Comparison of ENCODE assay signal across 13 mouse cellular contexts in genomic region chr2:120046486-120047310, GRCm38 (mm10). TPM values are rescaled to one million over a fixed set of nuclear protein-coding genes. Genes with fewer than 3 reads are reported as not detected.
DNase-seq lines count a peak whose midpoint lies in the region; ATAC-seq and TF ChIP-seq lines count a peak whose summit lies in the region.
"Had no signal": no experiment of that assay in that cellular context is flagged by ENCODE, and none has a peak within 500 bp of the region (broad histone marks: within the 10 kb centered on the region; RNA-seq: fewer than 3 reads in every experiment).

No protein-coding gene starts in this region.

- DNase-seq in kidney, postnatal 4 days: peak; percentile 34 to 48
- peak; percentile 52 to 70 for DNase-seq in frontal cortex, adult 2 months (ENCODE audit: extremely low spot score in 1 of 2, low spot score in 1 of 2)
- DNase-seq in right cerebral cortex, postnatal 25 days: peak; percentile 55
- no peak for DNase-seq in midbrain, embryonic 10.5 days (ENCODE audit: low spot score)
- DNase-seq in urinary bladder, postnatal 4 days (ENCODE audit: low spot score in 2 of 2): no peak
- no peak for DNase-seq in urinary bladder, postnatal 36 days (ENCODE audit: low spot score in 2 of 2)
- DNase-seq: adrenal gland, adult 2 months; heart, postnatal 36 days; lung, adult 2 months; retina, postnatal 1 day had no signal

- 52% methylated on average over 14 of the region's 14 CpGs for WGBS in kidney, embryonic 15.5 days
- WGBS in intestine, postnatal 0 days: 42% methylated on average over 14 of the region's 14 CpGs
- 76% methylated on average over 14 of the region's 14 CpGs for WGBS in midbrain, embryonic 10.5 days

- no peak for ATAC-seq in kidney, embryonic 15.5 days (replicated peaks; ENCODE audit: low FRiP score)
- ATAC-seq in intestine, postnatal 0 days: peak; percentile 84
- ATAC-seq: Patski had no signal

- H3K4me2 ChIP-seq in kidney, embryonic 15.5 days: no peak overlapping the region
- peak overlapping the region; percentile 49 for H3K4me2 ChIP-seq in intestine, postnatal 0 days (replicated peaks; ENCODE audit: low read depth)

- H3K27ac ChIP-seq in kidney, embryonic 15.5 days: no peak overlapping the region
- no peak overlapping the region for H3K27ac ChIP-seq in intestine, postnatal 0 days (ENCODE audit: low read depth, low read length)
- H3K27ac ChIP-seq in midbrain, embryonic 10.5 days (replicated peaks): no peak overlapping the region

- H3K27me3 ChIP-seq in kidney, embryonic 15.5 days: 0 out of 2 replicates have a peak, but pooled peaks cover 3% of the 10 kb centered on the region
- H3K27me3 ChIP-seq in intestine, postnatal 0 days (replicated peaks; ENCODE audit: control insufficient read depth, insufficient read depth, low read length): no peaks in the 10 kb centered on the region
- no peaks in the 10 kb centered on the region for H3K27me3 ChIP-seq in midbrain, embryonic 10.5 days (ENCODE audit: low read depth, poor library complexity, severe bottlenecking)
- H3K27me3 ChIP-seq: Patski had no signal

- H3K4me1 ChIP-seq in kidney, embryonic 15.5 days: peaks cover 18% of the 10 kb centered on the region
- H3K4me1 ChIP-seq in intestine, postnatal 0 days (replicated peaks; ENCODE audit: control insufficient read depth, insufficient read depth, low read length): no peaks in the 10 kb centered on the region
- H3K4me1 ChIP-seq in midbrain, embryonic 10.5 days: peaks cover 5% of the 10 kb centered on the region; the same call in 1 of the 2 replicates

- no peak overlapping the region for H3K9ac ChIP-seq in kidney, embryonic 15.5 days
- H3K9ac ChIP-seq in intestine, postnatal 0 days (ENCODE audit: low read depth, low read length): no peak overlapping the region

- H3K4me3 ChIP-seq in kidney, embryonic 15.5 days (replicated peaks): no peak overlapping the region
- no peak overlapping the region for H3K4me3 ChIP-seq in intestine, postnatal 0 days (ENCODE audit: low read depth, low read length)
- no peak overlapping the region for H3K4me3 ChIP-seq in midbrain, embryonic 10.5 days

- no peak for TF ChIP-seq CTCF in intestine, postnatal 0 days (IDR thresholded peaks at IDR 0.05; ENCODE audit: low read depth)

- peaks cover 11% of the 10 kb centered on the region for H3K36me3 ChIP-seq in kidney, embryonic 15.5 days
- H3K36me3 ChIP-seq in intestine, postnatal 0 days (ENCODE audit: control insufficient read depth, insufficient read depth): peaks cover 5% of the 10 kb centered on the region; the same call in 1 of the 2 replicates
- peaks cover 10% of the 10 kb centered on the region for H3K36me3 ChIP-seq in midbrain, embryonic 10.5 days

- no peaks in the 10 kb centered on the region for H3K9me3 ChIP-seq in kidney, embryonic 15.5 days (replicated peaks)
- H3K9me3 ChIP-seq in intestine, postnatal 0 days (ENCODE audit: control insufficient read depth): no peaks in the 10 kb centered on the region
- H3K9me3 ChIP-seq in midbrain, embryonic 10.5 days (replicated peaks): no peaks in the 10 kb centered on the region

RNA-seq across cellular contexts. Expression of gene Pla2g4b, which starts 13.5 kb away (rescaled TPM):
- 1.8 and 2.6 TPM in 2 replicates for polyA plus RNA-seq in kidney, embryonic 15.5 days (2015; fragmentation: Nextera tagmentation; extraction: Ambion mirVana)
- 3.5 and 3.9 TPM in 2 replicates for polyA plus RNA-seq in frontal cortex, adult 2 months (2012; rRNA removed)
- polyA plus RNA-seq in intestine, postnatal 0 days (2015; fragmentation: Nextera tagmentation; extraction: Ambion mirVana): 0.81 and 0.99 TPM in 2 replicates
- polyA plus RNA-seq in midbrain, embryonic 10.5 days (2016; fragmentation: Nextera tagmentation; extraction: Ambion mirVana): 2.4 and 2.8 TPM in 2 replicates

RNA-seq across cellular contexts. Expression of gene Gm28042, which starts 19.4 kb away (rescaled TPM):
- polyA plus RNA-seq in kidney, embryonic 15.5 days (2015; fragmentation: Nextera tagmentation; extraction: Ambion mirVana): 2.9 and 3.3 TPM in 2 replicates
- polyA plus RNA-seq in frontal cortex, adult 2 months (2012; rRNA removed): 2.5 and 2.9 TPM in 2 replicates
- 1.3 TPM in 2 replicates for polyA plus RNA-seq in intestine, postnatal 0 days (2015; fragmentation: Nextera tagmentation; extraction: Ambion mirVana)
- polyA plus RNA-seq in midbrain, embryonic 10.5 days (2016; fragmentation: Nextera tagmentation; extraction: Ambion mirVana): 5.2 and 6.8 TPM in 2 replicates

RNA-seq across cellular contexts. Expression of gene Jmjd7, which starts 19.4 kb away (rescaled TPM):
- polyA plus RNA-seq in kidney, embryonic 15.5 days (2015; fragmentation: Nextera tagmentation; extraction: Ambion mirVana): 19.4 and 21.9 TPM in 2 replicates
- 3.3 and 4.1 TPM in 2 replicates for polyA plus RNA-seq in frontal cortex, adult 2 months (2012; rRNA removed)
- 8.9 and 9.1 TPM in 2 replicates for polyA plus RNA-seq in intestine, postnatal 0 days (2015; fragmentation: Nextera tagmentation; extraction: Ambion mirVana)
- polyA plus RNA-seq in midbrain, embryonic 10.5 days (2016; fragmentation: Nextera tagmentation; extraction: Ambion mirVana): 21.2 and 27.5 TPM in 2 replicates

Comparison
In these comparisons a context has a peak if more than half of its experiments do, and no peak if none do; other contexts are left out.
1. DNase-seq: peak in kidney, postnatal 4 days (2 of 2), frontal cortex, adult 2 months (2 of 2) and right cerebral cortex, postnatal 25 days (single experiment); none in midbrain, embryonic 10.5 days (single experiment), urinary bladder, postnatal 4 days (0 of 2) and urinary bladder, postnatal 36 days (0 of 2).